Mouse (Mus musculus) regulatory T cell (primary cell): ENCODE measurements around the gene Gnb2.

Experiments
- in situ Hi-C: fragments of 300-600 bp; cut with MboI, MseI; formaldehyde crosslinking; loops from one replicate; pipeline ENCODE4 v1.15.1; 2025; ENCODE audit warnings: high pct_unique_total_duplicates

Gene Gnb2

DNA sequence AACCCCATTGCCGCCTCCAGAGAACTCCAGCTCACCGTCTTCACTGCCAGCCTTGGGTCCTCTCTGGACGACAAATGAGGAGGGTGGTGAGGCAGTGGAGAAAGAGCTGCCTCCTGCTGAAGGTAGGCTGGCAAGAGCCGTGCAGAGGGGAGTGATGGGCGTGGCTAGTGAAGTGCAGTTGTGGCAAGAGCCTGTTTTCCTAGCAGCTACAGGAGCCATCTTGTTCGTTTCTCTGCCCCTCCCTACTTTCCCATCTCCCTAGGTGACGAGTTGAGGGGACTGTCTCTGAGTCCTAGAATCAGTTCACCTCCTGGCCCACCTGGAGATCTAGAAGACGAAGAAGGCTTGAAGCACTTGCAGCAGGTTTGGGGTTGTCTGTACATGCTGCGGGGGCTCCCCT is 11.4 kb downstream of the Gnb2 start:
- in situ Hi-C loops, result loop anchor here (10.0 kb wide), 1 partner anchor 243 kb away; no protein-coding TSS in a partner anchor

DNA sequence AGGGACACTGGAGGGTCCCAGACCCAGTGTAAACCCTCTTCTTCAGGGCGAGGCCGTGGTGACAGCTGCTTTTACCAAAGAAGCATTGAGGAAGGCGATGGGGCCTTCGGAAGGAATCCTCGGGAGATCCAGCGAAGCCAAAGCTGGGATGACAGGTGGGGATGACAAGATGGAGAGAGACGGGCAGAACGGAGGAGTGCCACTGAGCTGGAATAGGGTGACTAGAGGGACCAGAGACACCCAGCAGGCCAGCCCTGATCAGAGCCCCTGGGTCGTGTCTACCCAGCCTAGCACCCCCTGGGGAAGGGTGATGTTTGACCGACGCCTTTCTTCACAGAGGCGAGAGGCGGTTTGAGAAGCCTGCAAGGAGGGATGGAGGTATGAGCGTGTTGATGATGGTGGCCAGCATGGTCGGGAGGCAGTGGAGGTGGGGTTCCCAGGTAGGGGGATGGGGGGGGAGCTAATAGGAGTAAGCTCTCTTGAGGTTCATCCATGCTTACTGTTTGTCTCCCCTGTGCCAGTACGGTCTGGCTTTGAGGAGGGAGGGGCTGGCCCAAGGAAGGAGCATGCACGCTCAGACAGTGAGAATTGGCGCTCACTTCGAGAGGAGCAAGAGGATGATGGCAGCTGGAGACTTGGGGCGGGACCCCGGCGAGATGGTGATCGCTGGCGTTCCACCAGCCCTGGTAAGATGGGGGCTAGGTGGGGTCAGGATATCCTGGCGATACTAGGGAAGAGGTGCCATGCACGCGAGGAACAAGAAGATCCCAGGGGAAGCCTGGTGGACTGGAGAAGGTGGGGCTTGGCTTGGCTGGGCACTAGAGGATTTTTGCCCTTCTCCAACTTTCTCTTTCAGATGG is 13.4 kb downstream of the Gnb2 start:
- in situ Hi-C loops, result loop anchor here (10.0 kb wide), 2 partner anchors 245 to 1825 kb away; no protein-coding TSS in a partner anchor

DNA sequence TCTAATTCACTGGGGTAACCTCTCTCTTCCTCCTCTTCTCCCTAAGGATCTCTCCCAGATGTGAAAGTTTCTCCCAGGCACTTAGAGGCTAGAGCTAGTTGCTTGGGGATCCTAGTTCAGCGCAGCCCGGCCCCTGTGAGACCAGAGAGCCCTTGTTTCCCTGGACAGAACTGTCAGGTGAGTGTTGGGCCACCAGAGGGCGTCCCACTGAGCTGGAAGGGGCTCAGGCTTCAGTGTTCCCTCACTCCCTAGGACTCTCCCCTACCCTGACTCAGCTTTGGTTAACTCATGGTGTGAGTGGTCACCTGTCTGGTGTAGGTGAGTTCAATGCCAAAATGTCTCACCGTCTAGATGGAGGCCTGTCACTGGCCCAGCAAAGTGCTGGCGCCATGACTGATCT is 14.9 kb downstream of the Gnb2 start, which contains the start of gene Gigyf1:
TSS of gene Gigyf1 (plus strand) at position 113 of the 400 bp plus-strand sequence.
- in situ Hi-C loops, result loop anchor here (10.0 kb wide), 1 partner anchor 1824 kb away; no protein-coding TSS in a partner anchor

DNA sequence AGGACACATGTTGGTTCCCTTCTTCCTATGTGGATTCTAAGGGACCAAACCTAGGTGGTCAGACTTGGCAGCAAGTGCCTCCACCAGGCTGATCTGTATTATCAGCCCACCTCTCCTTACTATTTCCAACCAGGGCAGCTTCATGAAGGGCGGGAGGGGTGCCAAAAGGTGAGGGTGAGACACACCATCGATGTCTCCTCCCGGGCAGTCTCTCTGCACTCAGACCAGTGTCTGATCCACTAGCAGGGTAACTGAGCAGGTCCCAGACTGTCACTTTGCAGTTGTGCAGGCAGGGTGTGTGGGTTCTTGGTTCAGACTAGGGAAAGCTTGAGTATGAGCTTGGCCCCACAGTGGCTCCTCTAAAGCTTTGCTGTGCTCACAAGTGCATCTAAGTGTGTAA is 18.5 kb downstream of the Gnb2 start:
- in situ Hi-C loops, result loop anchor here (10.0 kb wide), 1 partner anchor 1820 kb away; no protein-coding TSS in a partner anchor

DNA sequence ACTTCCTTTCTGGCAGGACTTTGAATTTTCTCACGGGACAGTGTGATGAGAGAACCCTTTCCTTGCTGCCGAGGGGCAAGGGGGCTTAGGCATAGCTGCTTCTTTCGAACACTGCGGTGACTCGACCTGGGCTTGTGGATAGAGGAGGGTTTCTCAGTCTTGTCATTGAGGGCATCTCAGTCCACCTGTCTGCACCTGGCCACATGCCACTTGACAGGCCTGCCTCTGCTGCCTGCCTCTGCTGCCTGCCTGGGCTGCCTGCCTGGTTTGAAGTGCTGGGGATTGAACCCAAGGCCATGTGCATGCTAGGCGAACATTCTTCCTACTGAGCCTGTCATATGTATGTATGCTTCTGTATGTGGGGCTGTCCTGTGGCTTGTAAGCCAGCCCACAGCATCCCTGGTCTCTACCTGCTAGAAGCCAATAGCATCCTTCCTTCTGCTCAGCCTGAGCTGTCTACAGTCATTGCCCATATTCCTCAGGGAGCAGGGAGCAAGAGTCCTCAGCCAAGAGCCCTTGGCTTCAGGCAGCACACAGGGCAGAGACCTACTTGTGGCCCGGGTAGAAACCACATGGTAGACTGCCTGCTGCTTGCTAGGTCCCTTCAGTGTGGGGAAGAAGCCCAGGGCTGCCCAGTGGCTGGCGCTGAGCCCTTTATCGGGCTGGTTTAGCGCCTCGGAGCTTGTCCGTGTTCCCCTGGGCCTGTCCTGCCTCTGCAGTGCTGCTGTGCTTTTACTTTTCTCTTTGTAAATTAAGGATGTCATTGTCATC is 19.2 kb downstream of the Gnb2 start:
- in situ Hi-C loops, result loop anchor here (10.0 kb wide), 1 partner anchor 1819 kb away; no protein-coding TSS in a partner anchor

DNA sequence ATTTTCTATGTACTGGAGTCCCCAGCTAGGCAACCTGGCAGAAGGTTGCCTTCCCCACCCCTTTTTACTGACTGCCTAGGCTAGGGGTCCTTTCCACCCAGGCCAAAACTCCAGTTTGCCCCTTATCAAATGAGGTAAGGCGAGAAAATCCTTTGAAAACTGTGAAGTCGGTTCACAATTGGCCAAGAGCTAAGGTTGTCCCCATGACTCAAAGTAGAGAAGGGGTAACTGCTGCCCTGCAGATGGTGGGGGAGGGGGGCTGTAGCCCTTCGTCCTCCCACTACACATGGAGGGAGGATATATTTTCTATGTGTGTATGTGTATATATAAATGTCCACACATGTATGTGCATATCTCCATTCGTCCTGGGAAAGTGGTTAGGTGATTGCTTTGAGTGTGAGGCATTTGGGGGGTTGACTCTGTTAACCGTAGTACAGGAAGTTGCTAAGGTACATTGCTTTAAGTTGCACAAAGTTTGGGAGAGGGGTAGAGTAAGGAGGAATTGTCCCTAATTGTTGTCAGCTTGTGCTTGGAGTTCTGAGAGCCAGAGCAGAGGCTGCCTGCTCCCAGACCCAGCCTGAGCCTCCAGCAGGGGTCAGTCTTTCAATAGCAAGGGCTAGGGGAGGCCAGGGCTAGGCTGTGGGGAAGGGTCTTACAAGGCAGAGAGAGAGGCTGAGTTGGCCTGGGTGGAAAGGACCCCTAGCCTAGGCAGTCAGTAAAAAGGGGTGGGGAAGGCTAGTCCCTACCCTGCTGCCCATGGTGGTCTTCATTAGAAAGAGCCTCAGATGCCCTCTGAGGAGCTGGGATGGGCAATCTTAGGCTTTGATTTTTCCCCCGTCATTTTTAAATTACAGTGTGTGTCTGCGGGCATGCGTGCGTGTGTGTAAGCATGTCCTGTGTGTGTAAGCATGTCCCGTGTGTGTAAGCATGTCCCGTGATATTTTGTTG is 20.2 kb downstream of the Gnb2 start:
- in situ Hi-C loops, result loop anchor here (10.0 kb wide), 1 partner anchor 1818 kb away; no protein-coding TSS in a partner anchor

DNA sequence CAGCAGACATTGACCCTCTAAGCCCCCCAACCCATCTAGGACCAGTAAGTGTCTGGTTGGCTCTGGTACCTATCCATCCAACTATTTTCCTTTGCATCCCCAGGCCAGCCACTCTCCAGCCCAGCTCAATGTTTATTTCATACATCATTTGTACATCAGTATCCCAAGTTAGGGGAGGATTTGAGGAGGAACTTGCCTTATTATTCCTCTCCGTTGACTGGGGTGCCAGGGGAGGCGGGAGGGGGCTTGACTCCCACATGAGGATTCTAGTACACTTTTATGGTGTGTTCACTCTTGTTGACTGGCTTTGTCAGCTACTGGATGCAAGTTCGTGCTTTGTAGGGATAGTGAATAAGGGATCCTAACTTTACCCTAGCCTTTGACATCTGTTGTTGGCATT is 21.6 kb downstream of the Gnb2 start:
- in situ Hi-C loops, result loop anchor here (10.0 kb wide), 1 partner anchor 1817 kb away; no protein-coding TSS in a partner anchor

DNA sequence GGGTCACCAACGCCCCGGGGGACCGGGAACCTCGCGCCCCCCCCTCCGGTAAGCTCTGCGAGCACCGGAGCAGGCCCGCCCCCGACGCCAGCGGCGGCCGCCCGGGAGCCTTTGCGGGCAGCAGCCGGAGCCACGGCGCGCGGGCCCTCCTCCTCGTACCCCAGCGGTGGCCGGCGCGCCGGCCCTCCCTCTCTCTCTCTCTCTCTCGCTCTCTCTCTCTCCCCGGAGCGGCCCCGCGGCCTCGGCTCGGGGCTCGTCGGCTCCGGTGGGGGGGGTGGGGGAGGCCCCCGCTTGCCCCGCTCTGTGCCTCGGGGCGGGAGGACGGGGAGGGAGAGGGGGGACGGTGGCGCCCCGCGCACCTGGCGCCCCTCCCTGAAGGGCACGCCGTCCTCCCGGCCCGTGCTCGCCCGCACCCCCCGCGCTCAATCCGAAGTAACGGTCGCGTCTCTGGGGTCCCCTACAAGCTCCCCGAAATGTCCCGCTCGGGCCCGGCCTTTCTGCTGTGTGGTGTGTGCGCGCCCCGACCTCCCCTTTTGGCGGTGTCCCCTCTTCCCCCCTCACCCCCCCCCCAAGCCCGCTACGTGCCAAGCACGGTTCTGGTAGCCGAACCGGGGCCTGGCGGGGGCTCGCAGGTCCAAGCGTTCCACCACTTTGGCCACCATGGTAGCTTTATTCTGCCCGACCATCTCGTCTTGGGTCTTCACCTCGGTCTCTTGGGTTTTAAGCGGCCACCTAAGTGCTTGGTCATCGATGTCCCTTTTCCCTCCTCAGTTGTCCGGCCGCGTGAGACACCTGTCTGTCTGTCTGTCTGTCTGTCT is 22.5 kb downstream of the Gnb2 start:
- in situ Hi-C loops, result loop anchor here (10.0 kb wide), 1 partner anchor 1816 kb away; no protein-coding TSS in a partner anchor

DNA sequence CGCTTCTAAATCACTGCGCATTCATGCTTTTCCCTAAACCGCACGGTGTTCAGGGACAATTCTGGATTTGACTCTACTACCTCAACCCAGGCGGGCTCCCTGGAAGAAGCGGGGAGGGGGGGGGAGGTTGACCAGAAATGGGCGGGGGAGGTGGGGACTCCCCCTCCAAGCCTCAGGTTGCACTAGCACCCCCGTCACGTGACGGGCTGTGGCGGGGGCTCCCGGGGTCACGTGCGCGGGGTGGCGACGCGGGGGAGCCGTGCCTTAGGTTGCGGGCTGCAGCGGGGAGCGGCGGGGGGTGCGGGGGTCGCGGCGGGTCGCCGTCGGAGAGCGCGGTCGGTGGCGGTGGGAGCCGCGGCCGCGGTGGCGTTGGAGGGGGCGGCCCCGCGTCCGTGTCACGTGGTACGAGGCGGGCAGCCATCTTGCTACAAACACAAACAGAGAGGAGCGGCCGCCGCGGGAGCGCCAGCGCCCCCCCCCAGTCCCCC is 23.3 kb downstream of the Gnb2 start:
- in situ Hi-C loops, result loop anchor here (10.0 kb wide), 1 partner anchor 1815 kb away; no protein-coding TSS in a partner anchor

DNA sequence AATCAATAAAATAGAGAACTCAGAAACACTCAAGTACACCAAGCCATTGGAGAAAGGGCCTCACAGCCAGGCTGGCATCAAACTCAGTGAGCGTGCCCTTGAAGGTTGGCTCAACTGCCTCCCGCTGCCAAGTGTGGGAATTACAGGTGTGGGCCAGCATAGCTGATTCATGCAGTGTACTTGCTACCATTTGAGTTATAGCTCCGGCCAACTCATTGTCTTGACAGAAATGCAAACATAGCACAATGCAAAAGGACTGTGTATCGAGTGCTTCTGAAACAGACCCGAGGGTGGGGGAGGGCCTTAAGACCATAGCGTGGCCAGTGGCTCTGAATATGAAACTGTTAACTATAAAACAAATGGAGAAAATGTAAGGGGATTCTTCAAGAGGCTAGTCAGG is 29.3 kb downstream of the Gnb2 start:
- in situ Hi-C loops, result no loop called here

DNA sequence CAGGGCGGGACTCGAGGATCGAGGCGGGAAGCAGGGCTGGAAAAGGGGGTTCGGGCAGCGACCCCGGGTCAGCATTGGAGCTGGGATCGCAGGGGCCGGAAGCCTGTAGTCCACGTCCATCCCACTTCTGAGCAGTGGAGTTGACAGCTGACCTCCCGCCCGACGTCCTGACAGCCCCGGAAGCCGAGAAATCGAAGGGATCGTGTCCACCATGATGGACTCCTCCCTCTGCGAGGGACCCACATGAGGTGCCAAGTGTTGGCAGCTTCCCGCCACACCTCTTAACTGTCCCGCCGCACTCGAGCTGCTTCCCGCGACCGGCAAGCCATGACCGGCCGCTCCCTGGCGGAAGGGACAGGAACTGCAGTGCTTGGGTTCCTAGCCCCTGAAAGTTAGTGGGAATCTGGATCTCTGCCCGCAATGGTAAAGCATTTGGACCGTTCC is 30.6 kb downstream of the Gnb2 start:
- in situ Hi-C loops, result no loop called here

DNA sequence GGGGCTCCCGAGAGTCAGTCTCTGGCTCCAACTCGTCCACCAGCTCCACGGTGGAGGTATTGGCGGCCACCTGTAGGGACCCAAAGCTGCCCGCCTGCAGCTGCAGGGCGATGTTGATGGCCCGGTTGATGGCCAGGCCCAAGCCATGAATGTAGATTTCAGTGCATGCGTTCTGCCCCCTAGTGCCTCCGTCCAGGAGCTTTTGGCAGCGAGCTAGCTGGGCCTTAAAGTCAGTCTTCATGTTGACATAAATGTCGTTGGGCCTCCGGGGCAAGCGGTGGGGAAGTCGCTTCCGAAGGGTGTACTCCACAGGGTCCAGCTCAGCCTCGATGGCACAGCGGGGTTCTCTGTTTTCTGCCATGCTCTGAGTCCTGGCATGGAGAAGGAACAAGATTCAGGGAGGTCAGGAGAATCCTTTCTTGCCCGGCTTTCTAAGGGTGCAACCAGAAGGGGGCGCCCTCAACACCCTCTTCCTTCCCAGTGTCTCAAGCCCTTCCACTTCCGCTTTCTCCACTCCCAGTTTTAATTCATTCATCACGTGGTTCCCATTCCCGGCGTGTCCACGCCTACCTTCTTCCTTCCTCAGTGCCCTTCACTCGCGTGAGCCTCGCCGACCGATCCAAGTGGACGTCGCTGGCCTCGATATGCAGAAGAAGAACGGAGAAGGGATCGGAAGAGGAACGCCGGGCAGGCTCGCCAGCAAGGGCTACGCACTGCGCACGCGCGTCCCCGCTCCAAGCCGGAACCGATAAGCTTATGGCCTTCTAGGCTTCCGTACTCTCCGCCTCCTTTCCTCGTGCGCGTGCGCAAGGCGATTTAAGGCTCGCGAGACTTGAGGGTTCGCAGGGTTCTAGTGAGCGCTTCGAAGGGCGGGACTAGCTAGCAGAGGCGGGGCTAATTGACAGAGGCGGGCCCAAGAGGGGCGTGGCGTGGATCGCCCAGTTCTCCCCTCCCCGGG is 31.3 kb downstream of the Gnb2 start, which contains the start of gene Pop7:
TSS of gene Pop7 (minus strand) at position 810 of the 958 bp plus-strand sequence.
- in situ Hi-C loops, result no loop called here

DNA sequence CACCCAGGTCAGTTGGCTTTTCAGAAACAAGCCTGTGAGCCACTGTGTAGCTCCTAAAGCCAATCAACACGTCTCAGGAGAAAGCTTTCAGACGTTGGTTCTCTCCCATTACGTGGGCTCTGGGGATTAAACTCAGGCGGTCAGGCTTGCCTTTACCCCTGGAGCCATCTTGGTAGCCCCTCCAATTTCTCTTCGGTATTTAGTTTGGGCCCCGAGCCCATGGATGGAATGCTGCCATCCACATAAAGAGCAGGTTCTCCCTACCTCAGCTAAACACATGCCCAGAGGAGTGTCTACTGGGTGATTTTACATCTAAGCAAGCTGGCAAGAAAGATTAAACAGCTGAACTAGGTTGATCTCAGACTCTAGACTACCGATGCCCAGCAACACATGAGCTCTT is 33.1 kb downstream of the Gnb2 start:
- in situ Hi-C loops, result no loop called here

DNA sequence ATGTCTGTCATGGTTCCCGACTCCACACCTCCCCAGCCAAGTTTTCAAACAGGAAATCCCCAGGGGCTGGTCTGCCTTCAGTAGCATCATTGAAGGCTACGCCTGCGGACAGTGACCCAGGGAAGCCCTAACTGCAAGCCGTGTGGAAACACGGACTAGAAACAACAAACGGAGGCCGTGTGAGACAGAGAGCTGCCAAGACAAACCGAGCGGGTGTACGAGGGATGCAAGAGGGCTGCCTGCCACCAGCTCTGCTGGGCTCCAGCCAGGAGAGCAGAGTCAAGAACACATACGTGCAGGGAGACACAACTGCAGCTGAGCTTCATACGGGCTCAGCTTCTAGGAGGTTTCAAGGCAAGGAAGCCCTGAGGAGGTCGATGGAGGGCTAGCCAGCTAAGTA is 39.5 kb downstream of the Gnb2 start:
- in situ Hi-C loops, result no loop called here

DNA sequence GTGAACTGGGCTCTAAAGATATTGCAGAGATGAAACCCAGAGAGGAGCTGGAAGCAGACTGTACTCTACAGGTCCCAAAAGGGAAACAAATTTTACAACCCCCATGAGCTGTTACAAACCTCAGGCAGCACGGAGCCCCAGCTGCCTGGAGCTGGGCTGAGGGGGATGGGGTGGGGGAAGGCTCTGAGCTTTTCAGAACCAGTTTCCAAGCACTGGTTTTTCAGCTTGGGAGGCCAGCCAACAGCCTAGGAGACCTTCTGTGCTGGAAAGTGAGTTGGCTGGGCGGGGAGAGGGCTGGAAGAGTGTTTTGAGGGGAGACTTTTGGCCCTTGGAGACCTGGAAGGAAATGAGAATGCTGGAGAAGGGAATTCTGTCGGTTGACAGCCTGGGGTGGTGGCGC is 41.8 kb downstream of the Gnb2 start:
- in situ Hi-C loops, result no loop called here

DNA sequence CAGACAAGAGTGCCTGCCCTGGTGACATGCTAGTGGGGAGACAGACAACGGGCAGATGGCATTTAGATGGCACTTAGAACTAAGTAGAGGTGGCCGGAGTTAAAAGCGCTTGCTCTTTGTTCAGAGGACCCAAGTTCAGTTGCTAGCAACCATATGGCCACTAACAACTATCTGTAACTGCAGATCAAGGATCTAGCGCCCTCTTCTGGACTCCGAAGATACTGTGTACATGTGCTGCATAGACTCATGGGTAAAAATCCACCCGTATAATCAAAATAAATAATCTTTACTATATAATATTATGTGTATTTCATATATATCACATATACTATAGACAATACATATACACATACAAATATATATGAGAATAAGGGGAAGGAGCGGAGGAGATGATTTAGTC is 45.7 kb downstream of the Gnb2 start:
- in situ Hi-C loops, result no loop called here

DNA sequence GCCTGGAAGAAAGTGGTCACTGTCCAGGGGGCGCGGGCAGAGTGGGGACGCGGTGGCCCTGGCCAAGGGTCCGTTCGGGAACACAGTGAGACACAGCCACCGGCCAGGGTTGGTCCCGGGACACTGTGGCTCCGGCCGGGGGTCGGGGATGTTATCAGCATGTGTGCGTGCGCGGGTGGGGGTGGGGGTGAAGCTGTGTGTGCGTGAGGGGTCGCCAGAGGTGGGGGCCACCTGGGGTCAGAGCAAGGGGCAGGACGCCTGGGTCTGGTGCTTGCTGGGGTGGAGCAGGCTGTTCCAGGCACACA is 47.5 kb downstream of the Gnb2 start:
- in situ Hi-C loops, result no loop called here

DNA sequence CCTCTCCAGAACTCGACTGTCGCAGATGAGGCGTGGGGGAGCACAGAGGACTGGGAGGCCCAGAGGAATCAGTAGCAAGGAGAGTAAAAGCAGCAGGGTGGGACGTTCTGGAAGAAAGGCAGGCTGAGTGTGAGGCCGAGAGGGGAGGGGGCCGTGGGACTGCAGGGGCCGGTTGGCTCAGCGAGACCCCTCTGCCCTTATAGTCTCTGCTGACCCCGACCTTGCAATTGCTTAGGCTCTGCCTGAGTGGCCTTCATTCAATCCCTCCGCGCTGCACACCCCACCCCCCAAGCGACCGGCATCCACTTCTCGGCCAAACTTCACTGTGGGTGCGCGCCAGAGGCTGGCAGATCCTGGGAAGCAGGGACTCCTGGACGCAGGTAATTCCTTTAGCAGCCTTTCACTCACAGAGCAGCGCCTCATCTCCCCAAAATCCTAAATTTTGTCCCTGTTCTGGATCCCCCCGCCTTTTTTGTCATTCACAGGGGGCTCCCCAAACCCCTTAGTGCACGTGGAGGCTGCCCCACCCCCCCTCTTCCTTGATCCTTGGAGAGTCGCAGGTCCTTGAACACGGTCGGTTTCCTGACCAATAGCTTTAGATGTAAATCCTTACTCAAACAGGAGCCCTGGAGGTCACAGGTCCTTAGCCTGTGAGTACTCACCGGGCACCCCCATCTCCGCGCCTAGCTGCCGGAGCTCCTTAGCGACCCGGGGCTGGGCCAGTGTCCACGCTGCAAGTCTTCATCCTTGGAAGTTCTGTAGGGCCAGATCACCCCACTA is 48.0 kb downstream of the Gnb2 start:
- in situ Hi-C loops, result no loop called here
